ENCODE assay signal across 9 mouse cellular contexts in genomic region chr5:135835981-135836380, GRCm38 (mm10). TPM values are rescaled to one million over a fixed set of nuclear protein-coding genes. Genes with fewer than 3 reads are reported as not detected.
A peak's percentile ranks its signal among the peaks of the same experiment; 100 is the strongest.
DNase-seq lines count a peak whose midpoint lies in the region; ATAC-seq lines count a peak whose summit lies in the region.
"Had no signal": no experiment of that assay in that cellular context is flagged by ENCODE, and none has a peak within 500 bp of the region (broad histone marks: within the 10 kb centered on the region; RNA-seq: fewer than 3 reads in every experiment).

No protein-coding gene starts in this region.

- no peak overlapping the region; the same call in 1 of the 2 replicates for H3K27ac ChIP-seq in hindbrain, embryonic 14.5 days
- H3K27ac ChIP-seq in midbrain, embryonic 12.5 days (replicated peaks): no peak overlapping the region; the same call in 1 of the 2 replicates

- peaks cover 13% of the 10 kb centered on the region for H3K4me1 ChIP-seq in hindbrain, embryonic 14.5 days (replicated peaks; ENCODE audit: control insufficient read depth, insufficient read depth, low read length)
- peaks cover 23% of the 10 kb centered on the region for H3K4me1 ChIP-seq in midbrain, embryonic 12.5 days

- peaks cover 9% of the 10 kb centered on the region; the same call in 1 of the 2 replicates for H3K36me3 ChIP-seq in hindbrain, embryonic 14.5 days (replicated peaks; ENCODE audit: control insufficient read depth, insufficient read depth)
- H3K36me3 ChIP-seq in midbrain, embryonic 12.5 days: peaks cover 3% of the 10 kb centered on the region; the same call in 1 of the 2 replicates

- H3K9me3 ChIP-seq in hindbrain, embryonic 14.5 days (ENCODE audit: control insufficient read depth, low read length): no peaks in the 10 kb centered on the region
- H3K9me3 ChIP-seq in midbrain, embryonic 12.5 days: no peaks in the 10 kb centered on the region

- H3K27me3 ChIP-seq in hindbrain, embryonic 14.5 days (ENCODE audit: control insufficient read depth, insufficient read depth, low read length): no peaks in the 10 kb centered on the region
- H3K27me3 ChIP-seq in midbrain, embryonic 12.5 days: peaks cover 21% of the 10 kb centered on the region

- H3K4me2 ChIP-seq in hindbrain, embryonic 14.5 days (replicated peaks): peak overlapping the region; percentile 61
- peak overlapping the region; percentile 86 for H3K4me2 ChIP-seq in midbrain, embryonic 12.5 days (replicated peaks)

- H3K9ac ChIP-seq in hindbrain, embryonic 14.5 days: no peak overlapping the region
- no peak overlapping the region for H3K9ac ChIP-seq in midbrain, embryonic 12.5 days (replicated peaks)

- peak overlapping the region; percentile 38; the same call in 1 of the 2 replicates for H3K4me3 ChIP-seq in hindbrain, embryonic 14.5 days (replicated peaks; ENCODE audit: low read length)
- no peak overlapping the region for H3K4me3 ChIP-seq in midbrain, embryonic 12.5 days

- no peak for ATAC-seq in cerebellum, adult (ENCODE audit: insufficient number of reproducible peaks, low FRiP score, low TSS enrichment)
- ATAC-seq in hindbrain, embryonic 14.5 days (ENCODE audit: low FRiP score): no peak
- peak; percentile 7; the same call in 1 of the 2 replicates for ATAC-seq in midbrain, embryonic 12.5 days (ENCODE audit: low FRiP score, low read depth)

- peak; percentile 74 for DNase-seq in cerebellum, adult 11-12 months
- DNase-seq in adrenal gland, postnatal 36 days: peak; percentile 55 to 68
- no peak for DNase-seq in hindbrain, embryonic 14.5 days (ENCODE audit: low spot score)
- DNase-seq in thymus, postnatal 0 days (ENCODE audit: low spot score): no peak
- no peak for DNase-seq in spleen, postnatal 36 days (ENCODE audit: low spot score in 2 of 2)
- no peak for DNase-seq in gastrocnemius, postnatal 14 days

- 22% methylated on average over 12 of the region's 12 CpGs for WGBS in hindbrain, embryonic 14.5 days
- WGBS in midbrain, embryonic 12.5 days: 25% methylated on average over 12 of the region's 12 CpGs

- intact Hi-C loops in gastrocnemius, postnatal 14 days (cut with DNase I; ENCODE audit: low total_unique reads): no loop called here

RNA-seq across cellular contexts. Expression of gene Srrm3, which starts 29.3 kb away (rescaled TPM):
- 1 to 10 TPM; 1.6 to 3.4 TPM for total RNA-seq in adrenal gland, postnatal 36 days (2021)
- 49.3 and 51.3 TPM in 2 replicates for polyA plus RNA-seq in hindbrain, embryonic 14.5 days (2014; fragmentation: Nextera tagmentation; extraction: Ambion mirVana)
- polyA plus RNA-seq in midbrain, embryonic 12.5 days (2016; fragmentation: Nextera tagmentation; extraction: Ambion mirVana): 72.1 and 73.3 TPM in 2 replicates
- 0.09 TPM in 1 of 2 replicates, not detected in the other for polyA plus RNA-seq in thymus, postnatal 0 days (2015; fragmentation: Nextera tagmentation; extraction: Ambion mirVana)
- total RNA-seq in gastrocnemius, postnatal 14 days (2021): not detected
- polyA plus RNA-seq: liver, embryonic 16.5 days had no signal

RNA-seq across cellular contexts. Expression of gene Hspb1, which starts 51.7 kb away (rescaled TPM):
- 100 to 1,000 TPM in 1 of 2 experiments, 10 to 100 TPM in 1; 85.2 to 330 TPM for total RNA-seq in adrenal gland, postnatal 36 days (2021)
- 10.3 and 10.6 TPM in 2 replicates for polyA plus RNA-seq in hindbrain, embryonic 14.5 days (2014; fragmentation: Nextera tagmentation; extraction: Ambion mirVana)
- 15.7 and 20.3 TPM in 2 replicates for polyA plus RNA-seq in midbrain, embryonic 12.5 days (2016; fragmentation: Nextera tagmentation; extraction: Ambion mirVana)
- polyA plus RNA-seq in thymus, postnatal 0 days (2015; fragmentation: Nextera tagmentation; extraction: Ambion mirVana): 23.7 and 29.1 TPM in 2 replicates
- 100 to 1,000 TPM; 257 to 459 TPM for total RNA-seq in gastrocnemius, postnatal 14 days (2021)

RNA-seq across cellular contexts. Expression of gene Mdh2, which starts 57.7 kb away (rescaled TPM):
- 100 to 1,000 TPM; 489 to 545 TPM for total RNA-seq in adrenal gland, postnatal 36 days (2021)
- 599 and 617 TPM in 2 replicates for polyA plus RNA-seq in hindbrain, embryonic 14.5 days (2014; fragmentation: Nextera tagmentation; extraction: Ambion mirVana)
- 526 and 540 TPM in 2 replicates for polyA plus RNA-seq in midbrain, embryonic 12.5 days (2016; fragmentation: Nextera tagmentation; extraction: Ambion mirVana)
- polyA plus RNA-seq in thymus, postnatal 0 days (2015; fragmentation: Nextera tagmentation; extraction: Ambion mirVana): 525 and 570 TPM in 2 replicates
- total RNA-seq in gastrocnemius, postnatal 14 days (2021): 1,000 to 10,000 TPM; 1,031 to 1,199 TPM

RNA-seq across cellular contexts. Expression of gene Styxl1, which starts 57.8 kb away (rescaled TPM):
- total RNA-seq in adrenal gland, postnatal 36 days (2021): under 1 TPM; 0.33 to 0.83 TPM
- polyA plus RNA-seq in hindbrain, embryonic 14.5 days (2014; fragmentation: Nextera tagmentation; extraction: Ambion mirVana): 0.25 and 0.30 TPM in 2 replicates
- polyA plus RNA-seq in midbrain, embryonic 12.5 days (2016; fragmentation: Nextera tagmentation; extraction: Ambion mirVana): 0.18 and 0.64 TPM in 2 replicates
- 0.83 and 0.96 TPM in 2 replicates for polyA plus RNA-seq in thymus, postnatal 0 days (2015; fragmentation: Nextera tagmentation; extraction: Ambion mirVana)
- total RNA-seq in gastrocnemius, postnatal 14 days (2021): not detected

Comparison
In these comparisons a context has a peak if more than half of its experiments do, and no peak if none do; other contexts are left out.
1. DNase-seq: peak in cerebellum, adult 11-12 months (single experiment) and adrenal gland, postnatal 36 days (2 of 2); none in hindbrain, embryonic 14.5 days (single experiment), thymus, postnatal 0 days (single experiment), spleen, postnatal 36 days (0 of 2) and gastrocnemius, postnatal 14 days (single experiment).
2. RNA of gene Srrm3, which starts 29.3 kb away (polyA plus RNA-seq): 72.1 to 73.3 TPM in midbrain, embryonic 12.5 days and 49.3 to 51.3 TPM in hindbrain, embryonic 14.5 days; 0.09 TPM in thymus, postnatal 0 days; every median in the first group is over 10 times any median in the second.